Mouse (Mus musculus) ES-Bruce4 (cell line): ENCODE measurements around the gene Ppox.

ENCODE experiments used
- CTCF ChIP-seq: IDR thresholded peaks from one replicate; pipeline ENCODE4 v1.8.1; 2011; ENCODE audit warnings: low read depth, low read length
- EP300 ChIP-seq: IDR thresholded peaks from 2 replicates; pipeline ENCODE4 v1.6.1; 2011; ENCODE audit warnings: low read depth, low read length; ENCODE audit not compliant: insufficient read depth
- POLR2A ChIP-seq: IDR thresholded peaks from one replicate; pipeline ENCODE4 v1.8.1; 2011; ENCODE audit warnings: low read length; ENCODE audit not compliant: insufficient read depth

DNA sequence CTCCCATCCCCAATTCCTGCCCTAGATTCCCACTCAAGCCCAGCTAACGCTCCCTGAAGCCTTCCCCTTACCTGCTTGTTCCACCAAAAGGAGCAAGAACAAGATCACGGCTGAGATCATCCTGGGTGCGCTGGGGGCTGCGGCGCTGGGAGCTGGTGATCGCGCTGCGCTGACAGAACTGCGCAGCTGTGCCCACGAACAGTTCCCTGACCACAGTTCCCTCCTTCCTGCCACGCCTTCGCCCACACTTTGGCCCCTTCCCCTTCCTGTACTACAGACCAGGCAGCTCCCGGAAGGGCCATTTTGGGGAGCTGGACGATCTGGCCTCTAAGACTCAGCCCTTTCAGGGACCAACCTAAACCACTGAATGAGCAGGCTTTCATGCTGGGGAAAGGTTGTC, 46.9 kb downstream of the Ppox start, which contains the start of gene Fcer1g:
- no peak for TF ChIP-seq EP300
- TF ChIP-seq POLR2A, result no peak
- TF ChIP-seq CTCF, result no peak
